In the genomic region with DNA sequence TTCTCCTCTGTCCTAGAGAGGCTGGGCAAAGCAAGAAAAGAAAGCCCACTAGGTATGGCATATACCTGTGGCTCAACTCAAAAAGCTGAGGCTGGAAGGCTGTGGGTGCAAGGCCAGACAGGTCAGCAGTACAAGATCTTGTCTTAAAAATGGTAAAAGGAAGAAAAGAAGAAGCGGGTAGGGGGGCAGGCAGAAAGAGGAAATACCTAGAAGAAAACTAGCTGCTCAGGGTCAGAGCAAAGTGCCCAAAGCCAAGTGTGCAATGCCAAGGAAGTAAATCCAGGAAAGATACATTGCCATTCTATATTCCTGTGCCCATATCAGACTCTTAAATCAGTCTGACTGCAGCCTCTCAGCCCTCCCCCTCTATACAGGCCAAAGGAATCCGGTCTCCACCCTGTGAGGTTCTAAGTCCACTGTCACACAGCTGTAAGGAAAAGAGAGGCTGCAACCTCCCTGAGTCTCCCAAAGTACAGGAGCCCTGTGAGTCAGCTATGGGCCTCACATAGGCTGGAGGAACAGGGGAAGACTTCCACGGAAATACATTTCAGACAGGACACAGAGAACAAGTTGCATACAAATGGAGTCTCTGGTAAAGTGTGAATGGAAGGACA, we compare ENCODE assay signal across 8 mouse cellular contexts. TPM values are rescaled to one million over a fixed set of nuclear protein-coding genes. Genes with fewer than 3 reads are reported as not detected.
A peak's percentile ranks its signal among the peaks of the same experiment; 100 is the strongest.
DNase-seq lines count a peak whose midpoint lies in the region; ATAC-seq lines count a peak whose summit lies in the region.
"Had no signal": no experiment of that assay in that cellular context is flagged by ENCODE, and none has a peak within 500 bp of the region (broad histone marks: within the 10 kb centered on the region; RNA-seq: fewer than 3 reads in every experiment).

No protein-coding gene starts in this region.

- 42% methylated on average over 3 of the region's 3 CpGs for WGBS in kidney, embryonic 15.5 days
- 27% methylated on average over 3 of the region's 3 CpGs for WGBS in liver, embryonic 16.5 days (ENCODE audit: insufficient replicate concordance)

- H3K9me3 ChIP-seq in kidney, embryonic 15.5 days (replicated peaks): no peaks in the 10 kb centered on the region
- H3K9me3 ChIP-seq in liver, embryonic 16.5 days (replicated peaks; ENCODE audit: control insufficient read depth, low read length): no peaks in the 10 kb centered on the region

- H3K4me2 ChIP-seq in kidney, embryonic 15.5 days: no peak overlapping the region
- H3K4me2 ChIP-seq in liver, embryonic 16.5 days (ENCODE audit: low read depth, low read length): peak overlapping the region; percentile 22

- peaks cover 27% of the 10 kb centered on the region for H3K36me3 ChIP-seq in kidney, embryonic 15.5 days
- peaks cover 26% of the 10 kb centered on the region for H3K36me3 ChIP-seq in liver, embryonic 16.5 days (ENCODE audit: control insufficient read depth, insufficient read depth)

- peaks cover 39% of the 10 kb centered on the region for H3K4me1 ChIP-seq in kidney, embryonic 15.5 days
- H3K4me1 ChIP-seq in liver, embryonic 16.5 days (ENCODE audit: control insufficient read depth, low read depth, low read length): peaks cover 55% of the 10 kb centered on the region

- peak; percentile 63 for ATAC-seq in kidney, embryonic 15.5 days (replicated peaks; ENCODE audit: low FRiP score)
- peak; percentile 33; the same call in 1 of the 2 replicates for ATAC-seq in granulocyte monocyte progenitor cell, adult 5-6 weeks (replicated peaks; ENCODE audit: poor library complexity, severe bottlenecking)
- ATAC-seq in liver, embryonic 16.5 days (ENCODE audit: low read depth): peak; percentile 64

- DNase-seq in kidney, postnatal 25 days: no peak
- peak; percentile 42 for DNase-seq in c-Kit-positive CD71-positive TER-119-positive erythroid progenitor cells, embryonic 14.5 days (ENCODE audit: low spot score)
- no peak for DNase-seq in thymus, postnatal 36 days
- no peak for DNase-seq in cerebellum, postnatal 4 days (ENCODE audit: low spot score in 2 of 2)
- DNase-seq: adrenal gland, postnatal 14 days had no signal

- H3K4me3 ChIP-seq in kidney, embryonic 15.5 days (replicated peaks): no peak overlapping the region
- peak overlapping the region; percentile 20 for H3K4me3 ChIP-seq in liver, embryonic 16.5 days (ENCODE audit: low read depth, low read length)

- no peaks in the 10 kb centered on the region for H3K27me3 ChIP-seq in kidney, embryonic 15.5 days
- no peaks in the 10 kb centered on the region for H3K27me3 ChIP-seq in liver, embryonic 16.5 days (ENCODE audit: control insufficient read depth, insufficient read depth, low read depth, low read length)

- H3K9ac ChIP-seq in kidney, embryonic 15.5 days: no peak overlapping the region
- peak overlapping the region; percentile 8 for H3K9ac ChIP-seq in liver, embryonic 16.5 days (ENCODE audit: low read depth, low read length)

- peak overlapping the region; percentile 78 for H3K27ac ChIP-seq in kidney, embryonic 15.5 days
- peak overlapping the region; percentile 97 for H3K27ac ChIP-seq in liver, embryonic 16.5 days (ENCODE audit: low read length)

RNA-seq across cellular contexts. Expression of a gene that starts 21.9 kb away (rescaled TPM):
- polyA plus RNA-seq in kidney, embryonic 15.5 days (2015; fragmentation: Nextera tagmentation; extraction: Ambion mirVana): 36.0 and 39.3 TPM in 2 replicates
- total RNA-seq in granulocyte monocyte progenitor cell, adult 5-6 weeks (2014; fragmentation: Nextera tagmentation): 2.4 and 4.2 TPM in 2 replicates
- 7.2 and 16.2 TPM in 2 replicates for total RNA-seq in granulocyte monocyte progenitor cell, adult 5-6 weeks (2017)
- 50.3 and 51.8 TPM in 2 replicates for polyA plus RNA-seq in liver, embryonic 16.5 days (2015; fragmentation: Nextera tagmentation; extraction: Ambion mirVana)

RNA-seq across cellular contexts. Expression of a gene that starts 28.3 kb away (rescaled TPM):
- polyA plus RNA-seq in kidney, embryonic 15.5 days (2015; fragmentation: Nextera tagmentation; extraction: Ambion mirVana): 37.5 and 38.5 TPM in 2 replicates
- 8.4 and 19.9 TPM in 2 replicates for total RNA-seq in granulocyte monocyte progenitor cell, adult 5-6 weeks (2014; fragmentation: Nextera tagmentation)
- 12.2 and 20.3 TPM in 2 replicates for total RNA-seq in granulocyte monocyte progenitor cell, adult 5-6 weeks (2017)
- 17.9 and 19.1 TPM in 2 replicates for polyA plus RNA-seq in liver, embryonic 16.5 days (2015; fragmentation: Nextera tagmentation; extraction: Ambion mirVana)

RNA-seq across cellular contexts. Expression of a gene that starts 28.4 kb away (rescaled TPM):
- polyA plus RNA-seq in kidney, embryonic 15.5 days (2015; fragmentation: Nextera tagmentation; extraction: Ambion mirVana): 26.9 and 28.0 TPM in 2 replicates
- 5.6 and 6.4 TPM in 2 replicates for total RNA-seq in granulocyte monocyte progenitor cell, adult 5-6 weeks (2014; fragmentation: Nextera tagmentation)
- 3.7 and 5.4 TPM in 2 replicates for total RNA-seq in granulocyte monocyte progenitor cell, adult 5-6 weeks (2017)
- 6.0 and 6.6 TPM in 2 replicates for polyA plus RNA-seq in liver, embryonic 16.5 days (2015; fragmentation: Nextera tagmentation; extraction: Ambion mirVana)
